Mouse (Mus musculus) thymus, adult 2 months (tissue): ENCODE results near the gene Taar7e.

Source experiments
- CTCF ChIP-seq: fragments of 200-500 bp; IDR thresholded peaks from 2 replicates; pipeline ENCODE4 v1.5.1; 2012; ENCODE audit warnings: mild to moderate bottlenecking, control low read depth, low read length, moderate library complexity, borderline replicate concordance; ENCODE audit not compliant: control insufficient read depth, poor library complexity, insufficient read depth; ENCODE audit errors: extremely low read depth
- POLR2A ChIP-seq: fragments of 200-500 bp; IDR thresholded peaks from 2 replicates; pipeline ENCODE4 v1.6.1; 2012; ENCODE audit warnings: mild to moderate bottlenecking, low read length, control low read depth, moderate library complexity; ENCODE audit not compliant: control insufficient read depth, poor library complexity, insufficient read depth; ENCODE audit errors: extremely low read depth

DNA sequence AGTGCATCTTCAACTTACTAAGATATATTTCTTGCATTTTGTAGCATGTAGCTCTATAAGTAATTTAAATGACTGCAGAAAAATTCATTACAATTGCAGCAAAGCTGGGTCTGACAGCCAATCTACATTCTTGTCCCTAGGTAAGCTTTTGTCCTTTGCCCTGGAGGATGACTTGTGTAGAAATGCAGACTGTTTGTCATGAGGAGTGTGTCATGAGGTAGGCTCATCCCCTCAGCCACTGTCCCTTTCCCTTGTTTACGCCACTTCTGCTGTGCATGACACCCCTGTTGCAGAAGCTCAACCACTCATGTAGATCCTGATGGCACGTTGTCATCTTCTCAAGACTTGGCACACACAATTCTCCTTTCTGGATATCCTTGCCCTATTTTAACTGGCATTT is 49.8 kb downstream of the Taar7e start:
- TF ChIP-seq POLR2A (no peak), CTCF (no peak)
